20 mouse cellular contexts compared by ENCODE assay signal in genomic region chr15:50507999-50508624, GRCm38 (mm10).
DNase-seq lines count a peak whose midpoint lies in the region; ATAC-seq and TF ChIP-seq lines count a peak whose summit lies in the region.
"Had no signal": no experiment of that assay in that cellular context is flagged by ENCODE, and none has a peak within 500 bp of the region (broad histone marks: within the 10 kb centered on the region; RNA-seq: fewer than 3 reads in every experiment).

No protein-coding gene starts in this region.

- peak; percentile 43; the same call in 1 of the 2 replicates for ATAC-seq in heart, embryonic 14.5 days (ENCODE audit: insufficient number of reproducible peaks, insufficient read depth, low FRiP score, low read depth)
- ATAC-seq in liver, embryonic 14.5 days (ENCODE audit: insufficient read depth), result peak; percentile 90
- ATAC-seq: CD4-positive, CD25-positive, alpha-beta regulatory T cell, adult 4 months; intestine, embryonic 15.5 days had no signal

- H3K36me3 ChIP-seq in heart, embryonic 14.5 days (ENCODE audit: control insufficient read depth, insufficient read depth, low read length), result no peaks in the 10 kb centered on the region
- no peaks in the 10 kb centered on the region for H3K36me3 ChIP-seq in liver, embryonic 14.5 days (replicated peaks; ENCODE audit: control insufficient read depth, insufficient read depth, low read depth)
- H3K36me3 ChIP-seq: embryonic facial prominence, embryonic 15.5 days; forebrain, embryonic 12.5 days; intestine, embryonic 15.5 days; kidney, embryonic 15.5 days; limb, embryonic 13.5 days had no signal

- no peak overlapping the region for H3K27ac ChIP-seq in heart, embryonic 14.5 days (replicated peaks in 1 of 2; ENCODE audit: control insufficient read depth in 1 of 2, insufficient read depth in 1 of 2, low read depth in 2 of 2, low read length in 2 of 2)
- peak overlapping the region; percentile 56 for H3K27ac ChIP-seq in liver, embryonic 14.5 days
- H3K27ac ChIP-seq: embryonic facial prominence, embryonic 15.5 days; forebrain, embryonic 12.5 days; intestine, embryonic 15.5 days; kidney, embryonic 15.5 days; left cerebral cortex, adult 2 months; limb, embryonic 13.5 days had no signal

- H3K9ac ChIP-seq in heart, embryonic 14.5 days (ENCODE audit: low read length), result no peak overlapping the region
- no peak overlapping the region for H3K9ac ChIP-seq in liver, embryonic 14.5 days (replicated peaks)
- H3K9ac ChIP-seq: embryonic facial prominence, embryonic 15.5 days; forebrain, embryonic 12.5 days; intestine, embryonic 15.5 days; kidney, embryonic 15.5 days; limb, embryonic 13.5 days had no signal

- DNase-seq in testis, postnatal 14 days (ENCODE audit: low spot score), result peak; percentile 6
- DNase-seq in testis, postnatal 10 days (ENCODE audit: low spot score), result no peak
- DNase-seq in liver, embryonic 14.5 days (ENCODE audit: low read depth in 3 of 3, low spot score in 3 of 3), result peak; percentile 43 to 55 (median 50)
- DNase-seq in layer of hippocampus, postnatal 14 days (ENCODE audit: low spot score in 2 of 2), result no peak
- no peak for DNase-seq in embryo, embryonic 11 days
- no peak for DNase-seq in adrenal gland, postnatal 10 days
- DNase-seq: adrenal gland, postnatal 36 days; cerebellum, adult 11-12 months; gastrocnemius, postnatal 36 days; midbrain, embryonic 14.5 days; right cerebral cortex, postnatal 14 days; thymus, adult 18-20 months had no signal

- peak; percentile 87 for TF ChIP-seq EP300 in liver, embryonic 14.5 days (IDR thresholded peaks at IDR 0.05; ENCODE audit: low read depth)

- no peak overlapping the region for H3K4me3 ChIP-seq in heart, embryonic 14.5 days (ENCODE audit: control insufficient read depth in 1 of 2, insufficient read depth in 1 of 2, low read depth in 1 of 2, low read length in 2 of 2)
- H3K4me3 ChIP-seq in liver, embryonic 14.5 days (ENCODE audit: insufficient read depth in 1 of 2, low read depth in 2 of 2, low read length in 2 of 2), result no peak overlapping the region
- H3K4me3 ChIP-seq: embryonic facial prominence, embryonic 15.5 days; forebrain, embryonic 12.5 days; intestine, embryonic 15.5 days; kidney, embryonic 15.5 days; left cerebral cortex, adult 2 months; limb, embryonic 13.5 days had no signal

- peaks cover 0 to 15% of the 10 kb centered on the region in 2 experiments; a peak in 2 of 4 replicates for H3K4me1 ChIP-seq in heart, embryonic 14.5 days (ENCODE audit: control insufficient read depth in 2 of 2, insufficient read depth in 2 of 2, low read length in 2 of 2)
- H3K4me1 ChIP-seq in liver, embryonic 14.5 days (replicated peaks; ENCODE audit: control insufficient read depth in 2 of 2, insufficient read depth in 2 of 2, low read length in 1 of 2), result peaks cover 14 to 19% of the 10 kb centered on the region in 2 experiments
- H3K4me1 ChIP-seq: embryonic facial prominence, embryonic 15.5 days; forebrain, embryonic 12.5 days; intestine, embryonic 15.5 days; kidney, embryonic 15.5 days; limb, embryonic 13.5 days had no signal

- no peak for TF ChIP-seq CTCF in liver, embryonic 14.5 days (IDR thresholded peaks at IDR 0.05; ENCODE audit: low read depth)

- no peaks in the 10 kb centered on the region for H3K9me3 ChIP-seq in heart, embryonic 14.5 days (ENCODE audit: control insufficient read depth, low read length)
- H3K9me3 ChIP-seq in liver, embryonic 14.5 days (ENCODE audit: control insufficient read depth, low read length), result no peaks in the 10 kb centered on the region
- H3K9me3 ChIP-seq: embryonic facial prominence, embryonic 15.5 days; forebrain, embryonic 12.5 days; intestine, embryonic 15.5 days; kidney, embryonic 15.5 days; limb, embryonic 13.5 days had no signal

- H3K27me3 ChIP-seq in heart, embryonic 14.5 days (ENCODE audit: control insufficient read depth, insufficient read depth, low read length), result peaks cover 40% of the 10 kb centered on the region
- H3K27me3 ChIP-seq in liver, embryonic 14.5 days (ENCODE audit: control insufficient read depth, insufficient read depth, low read length), result no peaks in the 10 kb centered on the region
- H3K27me3 ChIP-seq: embryonic facial prominence, embryonic 15.5 days; forebrain, embryonic 12.5 days; intestine, embryonic 15.5 days; kidney, embryonic 15.5 days; limb, embryonic 13.5 days had no signal

- no peak overlapping the region; the same call in 1 of the 2 replicates for H3K4me2 ChIP-seq in heart, embryonic 14.5 days (ENCODE audit: low read length)
- H3K4me2 ChIP-seq in liver, embryonic 14.5 days (ENCODE audit: low read depth), result peak overlapping the region; percentile 44
- H3K4me2 ChIP-seq: embryonic facial prominence, embryonic 15.5 days; forebrain, embryonic 12.5 days; intestine, embryonic 15.5 days; kidney, embryonic 15.5 days; limb, embryonic 13.5 days had no signal

- 2% methylated on average over 3 of the region's 3 CpGs for WGBS in heart, embryonic 14.5 days
- WGBS in liver, embryonic 14.5 days (ENCODE audit: insufficient replicate concordance), result 9% methylated on average over 3 of the region's 3 CpGs

Comparison
In these comparisons a context has a peak if more than half of its experiments do, and no peak if none do; other contexts are left out.
1. DNase-seq: peak in testis, postnatal 14 days (single experiment) and liver, embryonic 14.5 days (3 of 3); none in testis, postnatal 10 days (single experiment), layer of hippocampus, postnatal 14 days (0 of 2), embryo, embryonic 11 days (single experiment) and adrenal gland, postnatal 10 days (single experiment).